Mouse (Mus musculus) bone marrow macrophage, adult 2 months (primary cell): ENCODE results near the gene Mrps36.

Experiments
- CTCF ChIP-seq: IDR thresholded peaks from 2 replicates; pipeline ENCODE4 v1.5.1; 2012; ENCODE audit warnings: low read depth, mild to moderate bottlenecking, low read length, moderate library complexity
- POLR2A ChIP-seq: IDR thresholded peaks from 2 replicates; pipeline ENCODE4 v1.6.1; 2012; ENCODE audit warnings: mild to moderate bottlenecking, low read depth, low read length, borderline replicate concordance

DNA sequence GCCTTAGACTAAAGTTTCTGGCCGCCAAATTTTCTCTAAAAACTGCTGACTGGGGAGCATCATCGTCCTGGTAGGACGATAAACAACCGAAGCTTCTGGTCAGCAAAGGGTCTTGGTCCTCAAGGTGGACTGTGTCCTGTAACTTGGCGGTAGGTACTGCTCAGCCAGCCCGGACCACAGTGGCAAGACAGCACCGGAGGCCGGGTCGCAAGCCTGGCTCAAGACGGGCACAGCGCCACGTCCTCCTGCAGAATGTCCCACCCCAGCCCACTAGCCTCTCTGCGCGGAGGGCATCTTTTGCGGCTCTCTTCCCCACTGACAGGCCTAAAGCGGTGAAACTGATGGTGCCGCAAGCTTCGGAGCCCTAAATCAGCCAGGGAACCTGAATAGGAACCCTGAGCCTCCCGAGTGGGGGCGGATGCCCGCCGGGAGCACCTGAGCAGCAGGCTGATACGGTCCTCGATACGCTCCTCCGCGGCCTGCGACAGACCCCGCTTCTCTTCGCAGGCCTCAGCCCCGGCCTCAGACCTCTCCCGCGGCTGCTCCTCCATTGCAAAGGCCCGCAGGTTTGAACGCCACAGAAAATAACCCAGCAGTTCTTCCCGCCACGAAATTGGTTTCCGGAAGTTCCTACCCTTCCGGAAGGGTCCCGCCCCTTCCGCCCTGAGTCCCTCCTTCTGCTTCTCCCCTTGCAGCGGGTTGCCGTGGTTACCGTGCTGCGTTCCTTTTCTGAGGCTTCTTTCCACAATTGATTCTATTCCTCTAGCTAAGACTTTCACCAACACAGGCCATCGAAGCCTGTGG, 31.0 kb upstream of the Mrps36 start, which contains the start of gene Cenph:
- TF ChIP-seq POLR2A (0 out of 2 replicates have a peak, but pooled peaks have one; percentile 19), CTCF (no peak)
